Mouse (Mus musculus): ENCODE measurements around the gene S100a11. TPM values are rescaled to one million over a fixed set of nuclear protein-coding genes. Genes with fewer than 3 reads are reported as not detected.
"Not testable (repeated sequence)": the region's sequence is repeated elsewhere in the genome, so short reads cannot be mapped to it uniquely, and the experiment has no call there.

S100a11 gene
- polyA plus RNA-seq (2014; fragmentation: Nextera tagmentation; extraction: Ambion mirVana), result 185 and 218 TPM in 2 replicates

GRCm38 (mm10) chr3:93520330-93521193 is at the start of gene S100a11:
S100a11 (plus strand) TSS chr3:93520488.
- H3K9ac ChIP-seq, result peak within 1 kb of the TSS; percentile 58
- no peaks in the 10 kb centered on the region for H3K36me3 ChIP-seq (replicated peaks; ENCODE audit: control insufficient read depth, insufficient read depth)
- H3K4me3 ChIP-seq (replicated peaks; ENCODE audit: low read length), result peak within 1 kb of the TSS; percentile 45
- H3K27me3 ChIP-seq (ENCODE audit: control insufficient read depth, insufficient read depth, low read length), result no peaks in the 10 kb centered on the region
- no peaks in the 10 kb centered on the region; the same call in 1 of the 2 replicates for H3K4me1 ChIP-seq (replicated peaks; ENCODE audit: control insufficient read depth, insufficient read depth, low read length)
- DNase-seq (ENCODE audit: low spot score), result peak; percentile 37
- ATAC-seq (ENCODE audit: low FRiP score), result peak; percentile 89
- H3K9me3 ChIP-seq (ENCODE audit: control insufficient read depth, low read length), result no peaks in the 10 kb centered on the region
- under 1% methylated on average over 38 of the region's 38 CpGs for WGBS
- H3K27ac ChIP-seq, result 0 out of 2 replicates have a peak within 1 kb of the TSS, but pooled peaks have one; percentile 32
- peak within 1 kb of the TSS; percentile 78 for H3K4me2 ChIP-seq (replicated peaks)

GRCm38 (mm10) chr3:93480053-93480452 is 40.2 kb upstream of the S100a11 start:
- no peak overlapping the region for H3K27ac ChIP-seq
- WGBS, result 98% methylated on average over 1 of the region's 1 CpGs
- H3K9ac ChIP-seq, result no peak overlapping the region

GRCm38 (mm10) chr3:93481982-93482616 is 38.2 kb upstream of the S100a11 start:
- no peak overlapping the region for H3K27ac ChIP-seq
- no peak overlapping the region for H3K4me3 ChIP-seq (replicated peaks; ENCODE audit: low read length)
- no peaks in the 10 kb centered on the region for H3K27me3 ChIP-seq (ENCODE audit: control insufficient read depth, insufficient read depth, low read length)
- no peak for DNase-seq (ENCODE audit: low spot score)
- H3K4me1 ChIP-seq (replicated peaks; ENCODE audit: control insufficient read depth, insufficient read depth, low read length), result no peaks in the 10 kb centered on the region
- no peaks in the 10 kb centered on the region for H3K9me3 ChIP-seq (ENCODE audit: control insufficient read depth, low read length)
- ATAC-seq (ENCODE audit: low FRiP score), result no peak
- no peak overlapping the region for H3K4me2 ChIP-seq (replicated peaks)
- no peaks in the 10 kb centered on the region for H3K36me3 ChIP-seq (replicated peaks; ENCODE audit: control insufficient read depth, insufficient read depth)
- 70% methylated on average over 2 of the region's 2 CpGs for WGBS
- no peak overlapping the region for H3K9ac ChIP-seq

More at GRCm38 (mm10) chr3:93480053-93480452, 40.2 kb upstream of the S100a11 start:
- Histone ChIP-seq H3K9me3 (ENCODE audit: control insufficient read depth, low read length) (no peaks in the 10 kb centered on the region), H3K27me3 (ENCODE audit: control insufficient read depth, insufficient read depth, low read length) (no peaks in the 10 kb centered on the region), H3K4me2 (replicated peaks) (no peak overlapping the region), H3K4me1 (replicated peaks; ENCODE audit: control insufficient read depth, insufficient read depth, low read length) (no peaks in the 10 kb centered on the region), H3K36me3 (replicated peaks; ENCODE audit: control insufficient read depth, insufficient read depth) (no peaks in the 10 kb centered on the region), H3K4me3 (replicated peaks; ENCODE audit: low read length) (no peak overlapping the region)
- DNase-seq (ENCODE audit: low spot score) (no peak), ATAC-seq (ENCODE audit: low FRiP score) (no peak)

GRCm38 (mm10) chr3:93485611-93486010 is 34.7 kb upstream of the S100a11 start:
- no peaks in the 10 kb centered on the region for H3K27me3 ChIP-seq (ENCODE audit: control insufficient read depth, insufficient read depth, low read length)

GRCm38 (mm10) chr3:93488541-93488940 is 31.7 kb upstream of the S100a11 start:
- no peaks in the 10 kb centered on the region for H3K9me3 ChIP-seq (ENCODE audit: control insufficient read depth, low read length)
- no peak for DNase-seq (ENCODE audit: low spot score)
- no peak overlapping the region for H3K27ac ChIP-seq
- no peaks in the 10 kb centered on the region for H3K27me3 ChIP-seq (ENCODE audit: control insufficient read depth, insufficient read depth, low read length)
- no peak overlapping the region for H3K4me2 ChIP-seq (replicated peaks)
- no peaks in the 10 kb centered on the region for H3K36me3 ChIP-seq (replicated peaks; ENCODE audit: control insufficient read depth, insufficient read depth)
- no peak overlapping the region for H3K4me3 ChIP-seq (replicated peaks; ENCODE audit: low read length)
- no peaks in the 10 kb centered on the region for H3K4me1 ChIP-seq (replicated peaks; ENCODE audit: control insufficient read depth, insufficient read depth, low read length)
- no peak overlapping the region for H3K9ac ChIP-seq
- WGBS, result 91% methylated on average over 2 of the region's 2 CpGs
- ATAC-seq (ENCODE audit: low FRiP score), result no peak

More at GRCm38 (mm10) chr3:93485611-93486010, 34.7 kb upstream of the S100a11 start:
- Histone ChIP-seq H3K4me1 (replicated peaks; ENCODE audit: control insufficient read depth, insufficient read depth, low read length) (no peaks in the 10 kb centered on the region), H3K27ac (no peak overlapping the region), H3K9ac (no peak overlapping the region), H3K9me3 (ENCODE audit: control insufficient read depth, low read length) (no peaks in the 10 kb centered on the region), H3K4me2 (replicated peaks) (no peak overlapping the region), H3K36me3 (replicated peaks; ENCODE audit: control insufficient read depth, insufficient read depth) (no peaks in the 10 kb centered on the region), H3K4me3 (replicated peaks; ENCODE audit: low read length) (no peak overlapping the region)
- ATAC-seq (ENCODE audit: low FRiP score), result no peak
- DNase-seq (ENCODE audit: low spot score), result no peak
- WGBS, result 86% methylated on average over 3 of the region's 3 CpGs

- ATAC-seq (ENCODE audit: low FRiP score) (no peak), DNase-seq (ENCODE audit: low spot score) (no peak)
Observed at GRCm38 (mm10) chr3:93492176-93492575, 28.1 kb upstream of the S100a11 start.

GRCm38 (mm10) chr3:93493992-93494391 is 26.3 kb upstream of the S100a11 start:
- ATAC-seq (ENCODE audit: low FRiP score) (peak; percentile 90), DNase-seq (ENCODE audit: low spot score) (peak; percentile 95)
- Histone ChIP-seq H3K27me3 (ENCODE audit: control insufficient read depth, insufficient read depth, low read length) (no peaks in the 10 kb centered on the region; the same call in 1 of the 2 replicates), H3K4me2 (replicated peaks) (no peak overlapping the region), H3K4me1 (replicated peaks; ENCODE audit: control insufficient read depth, insufficient read depth, low read length) (no peaks in the 10 kb centered on the region), H3K9ac (no peak overlapping the region), H3K36me3 (replicated peaks; ENCODE audit: control insufficient read depth, insufficient read depth) (no peaks in the 10 kb centered on the region), H3K9me3 (ENCODE audit: control insufficient read depth, low read length) (no peaks in the 10 kb centered on the region), H3K4me3 (replicated peaks; ENCODE audit: low read length) (no peak overlapping the region), H3K27ac (no peak overlapping the region)
- under 1% methylated on average over 4 of the region's 4 CpGs for WGBS

More at GRCm38 (mm10) chr3:93492176-93492575, 28.1 kb upstream of the S100a11 start:
- H3K4me1 ChIP-seq (replicated peaks; ENCODE audit: control insufficient read depth, insufficient read depth, low read length), result no peaks in the 10 kb centered on the region
- H3K4me3 ChIP-seq (replicated peaks; ENCODE audit: low read length), result no peak overlapping the region
- H3K4me2 ChIP-seq (replicated peaks), result no peak overlapping the region
- no peaks in the 10 kb centered on the region for H3K9me3 ChIP-seq (ENCODE audit: control insufficient read depth, low read length)
- 80% methylated on average over 3 of the region's 3 CpGs for WGBS
- no peak overlapping the region for H3K9ac ChIP-seq
- H3K27me3 ChIP-seq (ENCODE audit: control insufficient read depth, insufficient read depth, low read length), result no peaks in the 10 kb centered on the region; the same call in 1 of the 2 replicates
- no peak overlapping the region for H3K27ac ChIP-seq
- no peaks in the 10 kb centered on the region for H3K36me3 ChIP-seq (replicated peaks; ENCODE audit: control insufficient read depth, insufficient read depth)

GRCm38 (mm10) chr3:93494774-93495173 is 25.5 kb upstream of the S100a11 start:
- H3K4me3 ChIP-seq (replicated peaks; ENCODE audit: low read length); H3K27ac ChIP-seq; H3K4me2 ChIP-seq (replicated peaks); H3K27me3 ChIP-seq (ENCODE audit: control insufficient read depth, insufficient read depth, low read length); H3K4me1 ChIP-seq (replicated peaks; ENCODE audit: control insufficient read depth, insufficient read depth, low read length); ATAC-seq (ENCODE audit: low FRiP score); H3K9ac ChIP-seq; H3K9me3 ChIP-seq (ENCODE audit: control insufficient read depth, low read length); DNase-seq (ENCODE audit: low spot score); H3K36me3 ChIP-seq (replicated peaks; ENCODE audit: control insufficient read depth, insufficient read depth): not testable (repeated sequence)
- 30% methylated on average over 5 of the region's 5 CpGs for WGBS

GRCm38 (mm10) chr3:93497131-93497530 is 23.2 kb upstream of the S100a11 start:
- Histone ChIP-seq H3K4me2 (replicated peaks) (no peak overlapping the region), H3K9me3 (ENCODE audit: control insufficient read depth, low read length) (peaks cover 2% of the 10 kb centered on the region; the same call in 1 of the 2 replicates), H3K36me3 (replicated peaks; ENCODE audit: control insufficient read depth, insufficient read depth) (no peaks in the 10 kb centered on the region), H3K27ac (no peak overlapping the region), H3K27me3 (ENCODE audit: control insufficient read depth, insufficient read depth, low read length) (no peaks in the 10 kb centered on the region; the same call in 1 of the 2 replicates), H3K4me1 (replicated peaks; ENCODE audit: control insufficient read depth, insufficient read depth, low read length) (no peaks in the 10 kb centered on the region), H3K9ac (no peak overlapping the region), H3K4me3 (replicated peaks; ENCODE audit: low read length) (no peak overlapping the region)
- ATAC-seq (ENCODE audit: low FRiP score), result no peak
- 75% methylated on average over 3 of the region's 3 CpGs for WGBS
- DNase-seq (ENCODE audit: low spot score), result no peak
